Comparison of ENCODE assay signal across 10 mouse cellular contexts in genomic region chr1:127661118-127662012, GRCm38 (mm10). TPM values are rescaled to one million over a fixed set of nuclear protein-coding genes. Genes with fewer than 3 reads are reported as not detected.
DNase-seq lines count a peak whose midpoint lies in the region; ATAC-seq and TF ChIP-seq lines count a peak whose summit lies in the region.
"Had no signal": no experiment of that assay in that cellular context is flagged by ENCODE, and none has a peak within 500 bp of the region (broad histone marks: within the 10 kb centered on the region; RNA-seq: fewer than 3 reads in every experiment).

No protein-coding gene starts in this region.

- no peak for DNase-seq in kidney, adult 9 months
- DNase-seq in embryo, embryonic 10.5 days (ENCODE audit: low spot score): peak; percentile 56
- peak; percentile 92 for DNase-seq in midbrain, embryonic 11.5 days (ENCODE audit: low spot score, missing footprints)
- no peak for DNase-seq in urinary bladder, postnatal 14 days (ENCODE audit: low spot score)
- no peak for DNase-seq in thymus, adult 2 months
- DNase-seq in spleen, adult 18-20 months: no peak
- DNase-seq: adrenal gland, postnatal 14 days had no signal

- TF ChIP-seq CTCF in thymus, adult 2 months (IDR thresholded peaks at IDR 0.05; ENCODE audit: borderline replicate concordance, control insufficient read depth, extremely low read depth, insufficient read depth, low read length, poor library complexity): no peak

- H3K9me3 ChIP-seq in kidney, embryonic 14.5 days (ENCODE audit: control insufficient read depth, low read length): no peaks in the 10 kb centered on the region
- no peaks in the 10 kb centered on the region for H3K9me3 ChIP-seq in forebrain, embryonic 15.5 days
- no peaks in the 10 kb centered on the region for H3K9me3 ChIP-seq in midbrain, embryonic 11.5 days (ENCODE audit: control insufficient read depth, low read length)

- no peaks in the 10 kb centered on the region for H3K27me3 ChIP-seq in kidney, embryonic 14.5 days (ENCODE audit: control insufficient read depth, insufficient read depth, low read length)
- no peaks in the 10 kb centered on the region for H3K27me3 ChIP-seq in forebrain, embryonic 15.5 days
- H3K27me3 ChIP-seq in midbrain, embryonic 11.5 days (ENCODE audit: control insufficient read depth, insufficient read depth, low read length): no peaks in the 10 kb centered on the region
- H3K27me3 ChIP-seq in thymus, adult 2 months (ENCODE audit: control insufficient read depth, insufficient read depth, low read length): no peaks in the 10 kb centered on the region

- no peak overlapping the region for H3K9ac ChIP-seq in kidney, embryonic 14.5 days (ENCODE audit: low read depth, low read length)
- peak overlapping the region; percentile 26; the same call in 1 of the 2 replicates for H3K9ac ChIP-seq in forebrain, embryonic 15.5 days (replicated peaks)
- H3K9ac ChIP-seq in midbrain, embryonic 11.5 days (ENCODE audit: low read length): peak overlapping the region; percentile 61

- peak overlapping the region; percentile 24; the same call in 1 of the 2 replicates for H3K4me2 ChIP-seq in kidney, embryonic 14.5 days (replicated peaks; ENCODE audit: low read depth, low read length)
- H3K4me2 ChIP-seq in forebrain, embryonic 15.5 days (replicated peaks): peak overlapping the region; percentile 27
- peak overlapping the region; percentile 24 for H3K4me2 ChIP-seq in midbrain, embryonic 11.5 days

- H3K27ac ChIP-seq in kidney, embryonic 14.5 days (ENCODE audit: low read depth, low read length): no peak overlapping the region
- peak overlapping the region; percentile 68 for H3K27ac ChIP-seq in forebrain, embryonic 15.5 days (replicated peaks)
- peak overlapping the region; percentile 60 for H3K27ac ChIP-seq in midbrain, embryonic 11.5 days (ENCODE audit: low read depth, low read length)
- H3K27ac ChIP-seq in thymus, adult 2 months (ENCODE audit: control insufficient read depth, insufficient read depth, low read length): no peak overlapping the region

- no peaks in the 10 kb centered on the region for H3K4me1 ChIP-seq in kidney, embryonic 14.5 days (ENCODE audit: control insufficient read depth, insufficient read depth, low read length)
- H3K4me1 ChIP-seq in forebrain, embryonic 15.5 days: peaks cover 16% of the 10 kb centered on the region
- H3K4me1 ChIP-seq in midbrain, embryonic 11.5 days (ENCODE audit: control insufficient read depth, insufficient read depth, low read length): peaks cover 11% of the 10 kb centered on the region
- peaks cover 11% of the 10 kb centered on the region for H3K4me1 ChIP-seq in thymus, adult 2 months (replicated peaks; ENCODE audit: control insufficient read depth, insufficient read depth, low read length)

- no peak for TF ChIP-seq POLR2A in thymus, adult 2 months (IDR thresholded peaks at IDR 0.05; ENCODE audit: control insufficient read depth, extremely low read depth, insufficient read depth, low read length, poor library complexity)

- 0 out of 2 replicates have a peak, but pooled peaks have one; percentile 43 for ATAC-seq in kidney, embryonic 14.5 days (ENCODE audit: low FRiP score, low TSS enrichment)
- peak; percentile 91 for ATAC-seq in forebrain, embryonic 15.5 days (replicated peaks)
- ATAC-seq in midbrain, embryonic 11.5 days (ENCODE audit: low FRiP score): peak; percentile 79

- WGBS in kidney, embryonic 14.5 days: 34% methylated on average over 13 of the region's 13 CpGs
- 26% methylated on average over 13 of the region's 13 CpGs for whole genome bisulfite sequencing in forebrain, embryonic 15.5 days
- WGBS in midbrain, embryonic 11.5 days: 27% methylated on average over 13 of the region's 13 CpGs
- WGBS in thymus, adult 2 months: 83% methylated on average over 13 of the region's 13 CpGs

- no peaks in the 10 kb centered on the region for H3K36me3 ChIP-seq in kidney, embryonic 14.5 days (ENCODE audit: control insufficient read depth, insufficient read depth, low read length)
- H3K36me3 ChIP-seq in forebrain, embryonic 15.5 days: no peaks in the 10 kb centered on the region
- H3K36me3 ChIP-seq in midbrain, embryonic 11.5 days (ENCODE audit: control insufficient read depth, insufficient read depth, low read length): no peaks in the 10 kb centered on the region
- H3K36me3 ChIP-seq in thymus, adult 2 months (ENCODE audit: control insufficient read depth, insufficient read depth, low read length): no peaks in the 10 kb centered on the region

- no peak overlapping the region for H3K4me3 ChIP-seq in kidney, embryonic 14.5 days (ENCODE audit: low read length)
- H3K4me3 ChIP-seq in forebrain, embryonic 15.5 days: no peak overlapping the region
- no peak overlapping the region for H3K4me3 ChIP-seq in midbrain, embryonic 11.5 days (ENCODE audit: low read depth, low read length)
- no peak overlapping the region for H3K4me3 ChIP-seq in thymus, adult 2 months (ENCODE audit: control insufficient read depth, insufficient read depth, low read length)
- H3K4me3 ChIP-seq: myocyte had no signal

RNA-seq across cellular contexts. Expression of gene Tmem163, which starts 18.0 kb away (rescaled TPM):
- 0.59 and 0.62 TPM in 2 replicates for polyA plus RNA-seq in kidney, embryonic 14.5 days (2014; fragmentation: Nextera tagmentation; extraction: Ambion mirVana)
- polyA plus RNA-seq in forebrain, embryonic 15.5 days (2015; fragmentation: Nextera tagmentation; extraction: Ambion mirVana): 17.3 and 18.8 TPM in 2 replicates
- polyA plus RNA-seq in midbrain, embryonic 11.5 days (2014; fragmentation: Nextera tagmentation; extraction: Ambion mirVana): 41.1 and 43.1 TPM in 2 replicates
- polyA plus RNA-seq in thymus, adult 2 months (2012; rRNA removed): 1.5 and 1.8 TPM in 2 replicates
- polyA plus RNA-seq: myocyte had no signal

Comparison
In these comparisons a context has a peak if more than half of its experiments do, and no peak if none do; other contexts are left out.
1. H3K27ac ChIP-seq: peak in forebrain, embryonic 15.5 days (single experiment) and midbrain, embryonic 11.5 days (single experiment); none in kidney, embryonic 14.5 days (single experiment) and thymus, adult 2 months (single experiment).
2. DNase-seq: peak in embryo, embryonic 10.5 days (single experiment) and midbrain, embryonic 11.5 days (single experiment); none in kidney, adult 9 months (single experiment), urinary bladder, postnatal 14 days (single experiment), thymus, adult 2 months (single experiment) and spleen, adult 18-20 months (0 of 2).
3. Peak in every context shown above with its lines, with median percentiles within 50 percentile points of each other: ATAC-seq and H3K4me2 ChIP-seq.